Mouse (Mus musculus) embryo, embryonic 11 days (tissue): ENCODE data around the gene Abcc9.

ENCODE experiments used
- DNase-seq: peaks from one replicate; pipeline ENCODE4 v3.0.0-alpha.2; 2015

Gene Abcc9

DNA sequence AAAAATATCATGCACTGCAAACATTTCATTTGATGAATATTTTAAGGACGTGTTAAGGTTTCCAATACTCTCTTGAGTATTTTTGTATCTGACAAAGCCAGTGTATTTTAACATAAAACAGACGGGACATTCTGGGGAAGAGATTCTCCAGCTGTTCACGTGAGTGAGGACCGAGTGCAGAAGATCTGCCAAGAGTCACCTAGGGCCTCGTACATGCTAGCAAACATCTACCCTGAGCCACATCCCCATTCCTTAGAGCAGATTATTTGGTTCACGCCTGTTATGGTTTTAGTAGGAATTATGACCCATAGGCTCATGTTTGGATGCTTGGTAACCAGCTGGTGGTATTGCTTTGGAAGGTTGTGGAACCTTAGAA is 159.3 kb downstream of the Abcc9 start:
- no peak for DNase-seq

DNA sequence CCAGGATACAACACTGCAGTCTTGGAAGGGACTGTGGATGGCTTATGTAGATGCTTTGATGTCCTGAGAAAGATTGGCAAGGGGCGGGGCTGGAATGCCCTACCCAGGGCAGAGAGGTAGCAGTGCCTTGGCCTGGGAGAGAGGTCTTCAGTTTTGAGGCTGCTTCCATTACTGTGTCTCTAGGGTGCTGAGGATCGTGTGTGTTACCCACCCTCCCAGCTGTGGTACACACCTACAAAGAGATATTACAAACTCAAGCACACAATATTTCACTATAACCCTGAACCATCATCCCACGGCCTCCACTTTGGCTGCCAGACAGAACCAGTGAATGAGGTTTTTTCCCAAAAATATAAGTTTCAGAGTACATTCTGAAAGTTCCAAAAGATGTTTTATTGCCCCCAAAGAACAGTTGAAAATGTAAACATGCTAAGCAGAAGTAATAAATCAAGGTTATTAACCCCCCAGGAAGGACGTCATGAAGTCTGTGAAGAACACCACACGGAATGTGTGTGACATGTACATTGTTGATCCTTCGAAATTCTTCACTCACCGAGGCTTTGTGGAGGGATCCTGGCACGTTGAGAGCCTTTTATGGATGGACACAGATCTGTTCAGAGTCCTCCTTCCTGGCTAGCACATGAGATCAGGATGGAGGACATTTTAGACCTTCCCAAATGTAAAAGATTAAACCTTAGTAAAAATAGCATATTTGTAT is 159.9 kb downstream of the Abcc9 start:
- no peak for DNase-seq

DNA sequence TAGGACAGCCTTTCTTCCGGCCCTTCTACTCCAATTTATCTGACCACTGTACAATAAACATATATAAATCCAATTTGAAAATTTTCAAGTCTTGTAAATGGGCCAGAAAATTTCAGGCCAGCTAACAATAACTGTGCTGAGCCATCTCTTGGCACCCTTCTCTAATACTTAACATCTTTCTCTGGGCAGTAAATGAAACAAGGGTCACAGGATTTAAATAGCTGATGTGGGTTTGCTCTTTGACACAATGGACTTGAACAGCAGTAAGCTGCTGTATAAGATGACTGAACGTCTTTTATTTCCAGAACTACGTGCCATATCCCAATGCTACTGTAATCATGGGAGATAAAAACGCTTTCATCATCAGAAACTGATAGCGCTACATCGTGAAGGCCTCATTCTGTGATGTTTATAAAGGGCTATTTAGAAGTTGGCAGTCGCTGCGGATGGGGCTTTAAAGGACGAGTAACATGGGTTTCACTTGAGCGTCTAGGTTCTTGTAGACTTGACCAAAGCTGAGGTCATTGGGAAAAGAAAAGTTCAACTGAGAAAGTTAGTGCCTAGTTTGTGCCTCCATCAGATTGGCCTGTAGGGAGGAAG is 161.5 kb downstream of the Abcc9 start:
- DNase-seq, result no peak

DNA sequence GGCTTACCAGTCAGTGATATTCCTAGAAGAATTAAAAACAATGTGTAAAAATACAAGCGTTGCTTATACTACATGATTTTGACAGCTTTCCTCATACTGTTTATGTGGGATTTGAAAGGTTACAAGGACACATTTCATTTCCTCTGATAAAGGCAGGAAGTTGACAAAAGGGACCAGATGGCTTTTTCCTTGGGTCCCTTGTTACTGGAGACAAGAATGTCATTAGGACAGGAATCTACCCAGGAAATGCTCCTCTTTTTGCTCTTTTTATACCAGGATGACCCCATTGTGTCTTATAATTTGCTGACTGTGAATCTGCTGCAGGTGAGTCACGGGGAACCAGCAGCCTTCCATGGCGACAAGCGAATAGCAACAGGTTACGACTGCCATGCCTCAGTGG is 162.0 kb downstream of the Abcc9 start:
- DNase-seq, result no peak

DNA sequence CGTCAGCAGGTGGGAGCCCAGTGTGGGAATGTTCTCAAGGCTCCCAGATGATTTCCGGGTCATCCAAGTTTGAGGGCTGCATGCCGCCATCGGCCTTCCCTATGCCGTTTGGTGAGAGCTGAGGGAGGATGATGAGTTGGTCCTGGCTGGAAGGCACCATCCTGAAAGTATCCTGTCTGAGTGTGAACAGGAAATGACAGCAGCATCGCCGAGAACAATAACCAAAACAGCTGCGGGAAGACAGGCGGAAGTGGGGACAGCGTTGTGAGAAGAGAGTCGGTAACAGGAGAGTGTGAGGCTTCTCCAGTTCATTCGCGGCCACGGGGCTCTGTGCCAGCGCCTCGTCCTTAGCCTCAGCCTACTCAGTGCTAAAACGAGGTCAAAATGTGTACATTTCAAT is 163.6 kb downstream of the Abcc9 start:
- no peak for DNase-seq
